Mouse (Mus musculus): Measurements from ENCODE around the gene Defb9.
"Not testable (repeated sequence)": the region's sequence is repeated elsewhere in the genome, so short reads cannot be mapped to it uniquely, and the experiment has no call there.

Gene Defb9

DNA sequence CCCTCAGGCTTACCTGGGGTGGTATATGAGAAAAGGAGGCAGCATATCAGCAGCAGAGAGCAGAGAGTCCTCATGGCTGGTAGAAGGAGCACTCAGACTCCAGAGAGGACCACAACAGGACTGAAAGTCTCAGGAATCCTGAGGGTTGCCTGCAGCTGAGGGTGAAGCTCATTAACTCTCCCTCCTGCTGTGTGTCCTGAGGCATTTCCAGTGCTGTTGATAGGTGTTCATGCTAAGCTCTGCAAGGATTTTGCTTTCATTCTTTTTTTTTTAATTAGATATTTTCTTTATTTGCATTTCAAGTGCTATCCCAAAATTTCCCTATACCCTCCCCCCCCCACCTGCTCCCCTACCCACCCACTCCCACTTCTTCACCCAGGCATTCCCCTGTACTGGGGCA, at the start of gene Defb9:
Gene Defb9 (minus strand): TSS at position 101 of the 400 bp plus-strand sequence.
- not testable (repeated sequence) for DNase-seq

DNA sequence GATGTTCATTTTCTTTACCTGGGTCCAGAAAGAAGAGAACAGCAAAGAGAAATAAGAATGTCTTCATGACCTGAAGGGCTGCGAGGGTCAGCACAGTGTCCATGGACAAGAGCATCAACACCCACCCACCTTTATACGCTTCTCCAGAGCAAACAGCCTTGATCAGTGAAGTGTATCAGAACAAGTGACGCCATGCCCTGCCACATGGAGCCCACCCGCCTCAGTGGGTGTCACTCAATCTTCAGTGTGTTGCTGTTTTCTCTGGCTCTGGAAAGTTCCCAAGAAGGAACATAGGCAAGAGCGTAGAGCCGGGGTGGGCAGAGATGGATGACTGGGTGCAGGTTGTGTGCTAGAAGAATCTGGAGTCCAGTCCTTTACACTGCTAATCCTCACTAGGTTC, 47.4 kb upstream of the Defb9 start, which contains the start of gene Defb15:
Gene Defb15 (minus strand): TSS at position 101 of the 400 bp plus-strand sequence.
- no peak for DNase-seq

DNA sequence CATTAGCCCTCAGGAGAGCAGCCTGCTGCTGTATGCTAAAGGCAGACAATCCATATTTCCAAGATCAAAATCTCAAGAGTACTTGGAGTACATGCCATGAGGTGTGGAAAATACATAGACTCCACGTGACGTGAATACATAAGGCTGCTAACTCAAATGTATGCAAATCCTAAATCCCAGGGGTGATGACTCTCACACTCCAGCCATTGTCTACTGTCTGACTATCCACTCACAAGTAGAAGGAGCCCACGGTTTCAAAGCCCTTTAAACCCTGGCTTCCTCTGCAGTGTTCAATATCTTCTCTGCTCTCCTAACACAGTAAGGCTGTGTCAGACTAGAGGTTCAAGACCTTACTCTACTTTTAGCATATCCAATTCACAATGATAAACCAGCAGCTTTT, 45.5 kb upstream of the Defb9 start:
- not testable (repeated sequence) for DNase-seq

DNA sequence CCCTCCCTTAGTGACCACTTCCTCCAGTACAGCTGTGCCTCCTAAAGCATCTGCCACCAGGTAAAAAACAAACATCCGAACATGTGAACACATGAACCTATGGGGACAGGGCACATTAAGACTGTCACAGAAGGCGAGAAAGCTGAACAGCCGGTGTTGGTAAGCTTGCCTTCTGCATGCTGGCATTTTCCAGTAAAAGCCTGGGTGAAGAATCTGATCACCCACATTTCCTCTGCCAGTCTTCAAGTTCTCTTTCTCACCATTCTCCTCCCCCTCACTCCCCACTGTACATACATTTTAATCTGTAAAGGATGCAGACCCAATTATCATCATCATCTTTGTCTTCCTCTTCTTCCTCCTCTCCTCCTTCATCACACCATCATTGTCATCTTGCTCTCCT, 30.4 kb upstream of the Defb9 start:
- no peak for DNase-seq

DNA sequence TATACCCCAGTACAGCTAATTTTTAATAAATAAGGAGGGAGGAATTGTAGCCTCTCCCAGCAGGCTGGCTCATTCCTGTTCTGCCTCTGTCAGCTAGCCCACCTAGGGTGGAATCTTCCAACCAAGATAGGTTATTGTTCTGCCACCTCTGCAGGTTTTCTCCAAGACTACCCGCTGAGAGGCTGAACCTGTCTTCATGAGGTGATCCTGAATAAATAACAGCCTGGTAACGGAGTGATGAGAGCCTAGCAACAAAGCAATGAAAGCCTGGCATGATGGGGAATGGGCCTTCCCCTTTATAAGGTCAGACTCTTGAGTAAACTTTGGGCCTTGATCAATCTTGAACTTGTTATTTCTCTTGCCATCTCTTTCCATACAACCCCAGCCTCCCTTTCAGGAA, 27.3 kb upstream of the Defb9 start:
- DNase-seq: no peak

DNA sequence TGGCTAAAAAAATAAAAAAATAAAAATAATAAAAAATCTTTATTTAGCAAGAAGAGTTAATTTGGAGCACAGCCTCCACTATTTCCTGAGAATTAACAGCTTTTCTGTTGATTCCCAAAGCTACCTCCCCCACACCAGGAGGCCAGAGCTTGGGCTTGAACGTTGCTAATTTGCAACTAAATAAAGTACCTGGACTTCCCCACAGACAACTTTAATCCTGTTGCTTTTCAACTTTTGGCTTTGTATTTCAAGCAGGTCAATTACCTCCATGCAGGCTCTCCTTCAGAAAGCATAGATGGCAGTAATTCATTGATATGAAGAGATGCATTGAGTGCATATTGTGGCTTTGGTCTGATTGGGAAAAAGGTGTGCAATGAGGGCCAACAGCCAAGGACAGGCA, 26.7 kb upstream of the Defb9 start:
- DNase-seq: no peak

DNA sequence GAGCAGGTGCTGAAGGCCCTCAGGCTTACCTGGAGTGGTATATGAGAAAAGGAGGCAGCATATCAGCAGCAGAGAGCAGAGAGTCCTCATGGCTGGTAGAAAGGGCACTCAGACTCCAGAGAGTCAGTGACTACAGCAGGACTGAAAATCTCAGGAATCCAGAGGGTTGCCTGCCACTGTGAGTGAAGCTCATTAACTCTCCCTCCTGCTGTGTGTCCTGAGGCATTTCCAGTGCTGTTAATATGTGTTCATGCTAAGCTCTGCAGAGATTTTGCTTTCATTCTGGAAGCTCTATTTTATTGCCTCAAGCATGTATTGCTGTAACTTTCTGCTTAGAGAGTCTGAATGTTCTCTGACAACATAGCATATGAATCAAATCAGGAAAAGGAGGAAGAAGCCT, 21.1 kb upstream of the Defb9 start, which contains the start of gene Defb11:
Gene Defb11 (minus strand): TSS at position 123 of the 400 bp plus-strand sequence.
- not testable (repeated sequence) for DNase-seq

DNA sequence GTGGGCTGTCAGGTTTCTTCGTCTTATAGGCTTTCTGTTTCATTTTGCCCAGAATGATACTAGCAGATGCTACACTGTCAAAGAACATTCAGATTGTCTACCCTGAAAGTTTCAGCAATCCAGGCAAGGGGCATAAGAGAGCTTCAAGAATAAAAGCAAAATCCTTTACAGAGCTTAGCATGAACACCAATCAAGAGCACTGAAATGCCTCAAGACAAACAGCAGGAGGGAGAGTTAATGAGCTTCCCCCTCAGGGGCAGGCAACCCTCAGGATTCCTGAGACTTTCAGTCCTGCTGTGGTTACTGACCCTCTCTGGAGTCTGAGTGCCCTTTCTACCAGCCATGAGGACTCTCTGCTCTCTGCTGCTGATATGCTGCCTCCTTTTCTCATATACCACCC, 26.6 kb downstream of the Defb9 start, which contains the start of gene Defb10:
Gene Defb10 (plus strand): TSS at position 316 of the 400 bp plus-strand sequence.
- not testable (repeated sequence) for DNase-seq
